Mouse (Mus musculus) embryo, embryonic 10 days (tissue): ENCODE results near the gene Tfrc.
A peak's percentile ranks its signal among the peaks of the same experiment; 100 is the strongest.

ENCODE experiments used
- DNase-seq: peaks from one replicate; pipeline ENCODE4 v3.0.0-alpha.2; 2015; ENCODE audit warnings: low spot score

The Tfrc gene

GRCm38 (mm10) chr16:32669243-32669642, 60.5 kb downstream of the Tfrc start:
- no peak for DNase-seq

- DNase-seq: no peak
Measured at GRCm38 (mm10) chr16:32670354-32671124, 61.8 kb downstream of the Tfrc start.

- DNase-seq: no peak
Measured at GRCm38 (mm10) chr16:32671206-32671887, 62.6 kb downstream of the Tfrc start.

GRCm38 (mm10) chr16:32672250-32672649, 63.5 kb downstream of the Tfrc start:
- DNase-seq: no peak

- no peak for DNase-seq
Measured at GRCm38 (mm10) chr16:32672861-32673560, 64.3 kb downstream of the Tfrc start.

- no peak for DNase-seq
Measured at GRCm38 (mm10) chr16:32674121-32674740, 65.5 kb downstream of the Tfrc start.

GRCm38 (mm10) chr16:32677040-32677700, 68.5 kb downstream of the Tfrc start:
- DNase-seq: no peak

GRCm38 (mm10) chr16:32677903-32678302, 69.2 kb downstream of the Tfrc start:
- DNase-seq: no peak

GRCm38 (mm10) chr16:32678812-32679211, 70.1 kb downstream of the Tfrc start:
- no peak for DNase-seq

GRCm38 (mm10) chr16:32679976-32680375, 71.3 kb downstream of the Tfrc start:
- DNase-seq: no peak

GRCm38 (mm10) chr16:32680806-32681205, 72.1 kb downstream of the Tfrc start:
- no peak for DNase-seq

GRCm38 (mm10) chr16:32682194-32682593, 73.5 kb downstream of the Tfrc start:
- DNase-seq: peak; percentile 90
